Mouse (Mus musculus) liver, adult 2 months (tissue): Measurements from ENCODE around the gene Meis2. TPM values are rescaled to one million over a fixed set of nuclear protein-coding genes. Genes with fewer than 3 reads are reported as not detected.

Experiments
- DNase-seq: peaks from one replicate; pipeline ENCODE4 v3.0.0-alpha.2; 2011; ENCODE audit warnings: low read depth, low spot score; ENCODE audit errors: extremely low read depth
- H3K27ac ChIP-seq: fragments of 200-500 bp; replicated peaks from 2 replicates; pipeline ENCODE4 v1.5.1; 2012; ENCODE audit warnings: low read depth, mild to moderate bottlenecking, control low read depth, inconsistent platforms, low read length; ENCODE audit not compliant: insufficient read depth
- H3K27me3 ChIP-seq: fragments of 200-500 bp; 2 replicates; pipeline ENCODE4 v1.6.1; 2012; ENCODE audit warnings: mild to moderate bottlenecking, moderate library complexity, low read length, inconsistent platforms; ENCODE audit not compliant: control insufficient read depth, insufficient read depth
- H3K36me3 ChIP-seq: fragments of 200-500 bp; 2 replicates; pipeline ENCODE4 v1.6.1; 2012; ENCODE audit warnings: low read length, inconsistent platforms; ENCODE audit not compliant: control insufficient read depth, insufficient read depth
- H3K4me1 ChIP-seq: fragments of 200-500 bp; 2 replicates; pipeline ENCODE4 v1.6.1; 2011; ENCODE audit warnings: low read length; ENCODE audit not compliant: control insufficient read depth, insufficient read depth
- H3K4me3 ChIP-seq: fragments of 200-500 bp; 2 replicates; pipeline ENCODE4 v1.5.1; 2011; ENCODE audit warnings: low read depth, mild to moderate bottlenecking, control low read depth, low read length, moderate library complexity; ENCODE audit not compliant: insufficient read depth
- H3K79me2 ChIP-seq: fragments of 200-500 bp; 2 replicates; pipeline ENCODE4 v1.6.1; 2012; ENCODE audit warnings: inconsistent platforms, mild to moderate bottlenecking, low read length, moderate library complexity; ENCODE audit not compliant: control insufficient read depth, insufficient read depth
- H3K9ac ChIP-seq: fragments of 200-500 bp; 2 replicates; pipeline ENCODE4 v1.6.1; 2012; ENCODE audit warnings: low read depth, mild to moderate bottlenecking, control low read depth, inconsistent platforms, low read length
- CTCF ChIP-seq: fragments of 200-500 bp; IDR thresholded peaks from 2 replicates; pipeline ENCODE4 v1.5.1; 2011; ENCODE audit warnings: low read depth, low read length, control low read depth
- POLR2A ChIP-seq: fragments of 200-500 bp; IDR thresholded peaks from 2 replicates; pipeline ENCODE4 v1.6.1; 2011; ENCODE audit warnings: low read length, control low read depth; ENCODE audit not compliant: insufficient read depth; ENCODE audit errors: extremely low read depth
- WGBS: fragments of 180-500 bp; shearing (Covaris S2); methylation state at CpG from one replicate; pipeline ENCODE4 v1.1.7; 2018; 5-methylcytosine and 5-hydroxymethylcytosine counted together
- polyA plus RNA-seq: library from polyadenylated mRNA; depleted of rRNA; stranded (reverse); fragments of >200 nt; gene quantifications from 2 replicates; pipeline ENCODE4 v1.2.3, GENCODE M21; 2012
- total RNA-seq: library from RNA; depleted of rRNA; stranded (reverse); fragments of >200 nt; gene quantifications from 2 replicates; pipeline ENCODE4 v1.2.3, GENCODE M21; 2014

Gene Meis2
- total and polyA plus RNA-seq, 2 experiments = 2.2 to 4.5 TPM

DNA sequence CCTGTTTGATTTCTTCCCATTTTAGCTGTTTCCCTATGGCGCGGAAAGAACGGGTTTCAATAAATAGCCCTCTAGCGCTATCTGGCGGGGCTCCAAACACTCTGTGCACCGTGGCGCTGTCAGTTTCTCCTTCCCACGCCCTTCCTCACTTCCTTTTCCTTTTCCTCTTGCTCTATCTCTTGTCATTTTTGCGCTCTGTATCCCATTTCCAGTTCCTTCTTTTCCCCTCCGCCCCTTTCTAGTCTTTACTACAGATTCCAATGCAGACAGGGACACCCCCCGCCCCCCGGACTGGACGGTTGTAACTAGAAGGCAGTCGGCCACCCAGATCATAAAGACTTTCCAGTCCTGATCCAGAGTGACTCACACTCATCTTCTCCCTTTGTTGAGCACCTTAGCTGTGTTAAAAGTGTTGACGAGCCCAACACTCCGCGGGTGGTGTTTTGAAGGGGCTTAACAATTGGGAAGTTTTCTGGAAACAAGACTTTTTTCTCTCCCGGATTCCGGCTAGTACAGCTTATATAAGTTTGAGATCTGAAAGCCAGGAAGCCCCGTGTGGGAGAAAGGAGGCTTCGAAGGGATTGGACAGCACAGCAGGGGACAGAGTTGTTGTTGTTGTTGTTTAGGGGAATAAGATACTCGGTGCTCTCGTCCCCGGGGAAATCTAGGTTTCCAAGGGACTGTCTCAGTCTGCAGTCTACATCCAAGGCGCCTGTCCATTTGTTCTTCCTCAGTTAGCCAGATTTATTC, 6.1 kb upstream of the Meis2 start:
- peaks cover 6% of the 10 kb centered on the region; the same call in 1 of the 2 replicates for H3K27me3 ChIP-seq
- H3K36me3 ChIP-seq = no peaks in the 10 kb centered on the region
- H3K27ac ChIP-seq = 0 out of 2 replicates have a peak overlapping the region, but pooled peaks have one; percentile 12
- peaks cover 2% of the 10 kb centered on the region; the same call in 1 of the 2 replicates for H3K4me1 ChIP-seq
- TF ChIP-seq CTCF = peak; percentile 73
- TF ChIP-seq POLR2A = no peak
- no peak overlapping the region for H3K9ac ChIP-seq
- no peaks in the 10 kb centered on the region for H3K79me2 ChIP-seq
- peak overlapping the region; percentile 13; the same call in 1 of the 2 replicates for H3K4me3 ChIP-seq
- peak; percentile 25 for DNase-seq
- 4% methylated on average over 25 of the region's 25 CpGs for WGBS

DNA sequence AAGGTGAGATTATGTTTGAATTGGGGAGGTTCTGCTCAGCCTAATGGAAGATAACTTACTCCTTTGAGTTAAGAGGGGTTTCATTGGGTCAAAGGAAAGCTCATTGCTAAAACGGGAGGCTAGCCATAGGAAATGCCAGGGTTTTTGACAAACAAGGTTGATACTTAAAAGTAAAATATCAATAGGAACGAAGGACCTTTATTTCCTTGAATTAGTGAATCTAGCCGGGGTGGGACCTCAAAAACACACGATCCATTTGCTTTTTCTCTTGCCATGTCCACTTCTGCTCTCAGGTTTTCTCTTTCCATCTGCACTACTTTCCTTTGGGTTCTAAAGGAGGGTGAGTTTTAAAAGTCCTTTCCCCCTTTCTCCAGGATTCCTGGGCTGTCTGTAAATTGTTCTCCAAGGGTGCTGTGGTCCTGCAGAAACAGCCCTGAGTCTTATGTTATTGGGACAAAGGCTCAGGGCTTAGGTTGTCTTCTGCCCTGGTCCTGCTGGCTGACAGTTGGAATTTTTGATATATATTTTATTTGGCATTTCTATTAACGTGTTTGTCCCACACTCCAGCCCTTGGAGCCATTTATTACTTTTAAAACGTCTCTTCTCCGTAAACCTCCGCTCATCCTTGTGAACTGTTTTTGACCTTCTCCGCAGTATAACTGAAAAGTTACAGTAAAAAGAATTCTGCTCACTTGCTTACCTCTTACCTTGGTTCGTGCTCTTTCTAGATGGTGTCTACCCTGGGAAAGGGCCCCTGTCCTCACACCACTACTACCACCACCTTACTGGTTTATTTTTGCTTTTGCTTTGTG, 5.2 kb upstream of the Meis2 start:
- H3K9ac ChIP-seq = no peak overlapping the region
- TF ChIP-seq POLR2A = no peak
- no peak for TF ChIP-seq CTCF
- peaks cover 6% of the 10 kb centered on the region; the same call in 1 of the 2 replicates for H3K27me3 ChIP-seq
- no peaks in the 10 kb centered on the region for H3K79me2 ChIP-seq
- no peak overlapping the region for H3K4me3 ChIP-seq
- 52% methylated on average over 10 of the region's 10 CpGs for WGBS
- H3K4me1 ChIP-seq = peaks cover 2% of the 10 kb centered on the region; the same call in 1 of the 2 replicates
- no peak overlapping the region for H3K27ac ChIP-seq
- no peaks in the 10 kb centered on the region for H3K36me3 ChIP-seq
- DNase-seq = no peak

DNA sequence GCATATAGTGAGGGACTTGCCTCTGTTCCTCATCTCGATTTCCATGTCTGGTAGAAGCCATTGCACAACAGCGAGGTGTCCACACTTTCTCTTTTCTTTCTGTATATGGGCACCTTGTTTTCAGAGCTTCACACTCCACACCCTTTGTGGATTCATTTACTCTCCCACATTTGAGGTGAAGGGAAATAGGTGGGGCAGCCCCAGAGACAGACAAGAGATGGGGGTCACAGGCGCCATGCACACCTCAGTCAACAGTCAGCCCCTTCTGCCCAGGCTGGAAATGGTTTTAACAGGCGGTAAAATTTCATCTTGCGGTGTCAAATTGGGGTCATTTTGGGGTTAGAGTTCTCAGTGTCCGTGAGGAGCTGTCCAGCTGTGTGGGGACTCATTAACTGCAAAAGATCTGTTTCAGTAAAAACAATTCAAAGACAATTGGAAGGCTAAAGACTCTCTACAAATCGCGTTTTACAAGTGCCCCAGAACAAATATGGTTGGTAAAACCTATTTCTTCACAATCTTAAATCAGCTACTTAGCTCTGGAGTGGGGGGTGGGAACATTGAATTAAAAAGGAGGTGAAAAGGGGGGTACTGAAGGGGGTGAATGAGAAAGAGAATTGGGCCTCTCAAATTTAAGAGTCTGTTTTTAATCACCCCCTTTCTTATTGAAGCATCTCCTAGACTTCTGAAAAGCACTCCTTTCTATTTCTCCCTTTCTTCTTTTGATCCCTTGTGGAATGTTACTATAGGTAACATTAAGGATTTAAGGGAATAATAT, 4.0 kb upstream of the Meis2 start:
- TF ChIP-seq CTCF (no peak), POLR2A (no peak)
- 0 out of 2 replicates have a peak overlapping the region, but pooled peaks have one; percentile 18 for H3K27ac ChIP-seq
- WGBS = 64% methylated on average over 8 of the region's 8 CpGs
- H3K27me3 ChIP-seq = peaks cover 1% of the 10 kb centered on the region; the same call in 1 of the 2 replicates
- no peak for DNase-seq
- no peak overlapping the region for H3K4me3 ChIP-seq
- H3K36me3 ChIP-seq = no peaks in the 10 kb centered on the region
- H3K4me1 ChIP-seq = no peaks in the 10 kb centered on the region
- H3K9ac ChIP-seq = no peak overlapping the region
- no peaks in the 10 kb centered on the region for H3K79me2 ChIP-seq

DNA sequence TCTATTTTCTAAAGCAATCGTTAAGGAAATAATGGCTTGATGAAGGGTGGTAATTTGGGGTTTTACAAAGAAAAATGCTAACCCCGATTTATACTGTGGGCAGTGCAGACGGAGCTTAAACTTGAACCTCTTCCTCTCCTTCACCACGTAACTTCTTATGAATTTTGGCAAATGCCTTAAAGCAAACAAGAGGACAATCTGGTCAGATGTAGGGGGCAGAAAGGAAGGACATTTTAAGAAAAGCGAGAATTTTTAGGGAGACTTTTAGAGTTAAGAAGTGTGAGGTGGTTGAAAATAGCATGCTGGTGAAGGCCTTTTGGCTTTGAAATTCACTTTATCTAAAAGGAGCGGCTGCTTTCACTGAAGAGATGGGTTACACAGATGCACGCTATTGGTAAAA, 3.3 kb upstream of the Meis2 start:
- Histone ChIP-seq H3K27me3 (no peaks in the 10 kb centered on the region; the same call in 1 of the 2 replicates), H3K4me3 (no peak overlapping the region; the same call in 1 of the 2 replicates), H3K27ac (no peak overlapping the region), H3K9ac (no peak overlapping the region), H3K79me2 (no peaks in the 10 kb centered on the region; the same call in 1 of the 2 replicates), H3K36me3 (no peaks in the 10 kb centered on the region), H3K4me1 (no peaks in the 10 kb centered on the region)
- WGBS = 69% methylated on average over 7 of the region's 7 CpGs
- no peak for DNase-seq
- TF ChIP-seq CTCF = no peak
- TF ChIP-seq POLR2A = no peak

DNA sequence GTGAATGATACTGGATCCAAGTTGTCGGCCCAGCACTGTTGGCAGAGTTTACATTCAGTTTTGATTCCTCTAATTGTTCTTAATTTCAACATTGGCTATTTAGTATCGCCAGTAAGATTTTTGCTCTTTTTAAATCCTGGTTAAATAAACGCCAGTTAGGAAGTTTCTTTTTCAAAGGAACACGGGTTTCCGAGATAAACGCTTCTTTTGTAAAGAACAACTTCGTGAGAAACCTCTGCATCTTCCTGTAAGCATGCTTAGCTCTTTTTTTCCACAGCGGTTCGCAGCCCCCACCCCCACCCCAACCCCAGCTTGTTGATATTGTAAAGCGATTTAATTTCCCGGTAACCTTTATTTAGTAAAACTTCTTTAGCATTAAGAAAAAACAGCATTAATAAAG, 2.8 kb upstream of the Meis2 start:
- TF ChIP-seq CTCF (no peak), POLR2A (no peak)
- Histone ChIP-seq H3K27ac (peak overlapping the region; percentile 24; the same call in 1 of the 2 replicates), H3K36me3 (no peaks in the 10 kb centered on the region), H3K79me2 (no peaks in the 10 kb centered on the region; the same call in 1 of the 2 replicates), H3K9ac (no peak overlapping the region), H3K27me3 (no peaks in the 10 kb centered on the region; the same call in 1 of the 2 replicates), H3K4me3 (no peak overlapping the region), H3K4me1 (no peaks in the 10 kb centered on the region)
- DNase-seq = no peak
- 61% methylated on average over 11 of the region's 11 CpGs for WGBS
